Mouse (Mus musculus) forebrain, embryonic 13.5 days (tissue): ENCODE measurements around the gene Six1. TPM values are rescaled to one million over a fixed set of nuclear protein-coding genes. Genes with fewer than 3 reads are reported as not detected.

Source experiments
- ATAC-seq: fragments of 200-750 bp; cut with Nextera tagmentation; 2 replicates; pipeline ENCODE4 v1.8.0; 2017
- H3K27ac ChIP-seq: fragments of 300-500 bp; sonication (generic); 2 replicates; pipeline ENCODE4 v1.5.1; 2015; ENCODE audit warnings: inconsistent platforms, mild to moderate bottlenecking, moderate library complexity
- H3K27me3 ChIP-seq: fragments of 300-500 bp; sonication (generic); 2 replicates; pipeline ENCODE4 v1.6.1; 2015; ENCODE audit warnings: mild to moderate bottlenecking, inconsistent platforms
- H3K36me3 ChIP-seq: fragments of 300-500 bp; sonication (generic); 2 replicates; pipeline ENCODE4 v1.6.1; 2015; ENCODE audit warnings: mild to moderate bottlenecking, inconsistent platforms; ENCODE audit not compliant: poor library complexity, severe bottlenecking
- H3K4me1 ChIP-seq: fragments of 300-500 bp; sonication (generic); 2 replicates; pipeline ENCODE4 v1.6.1; 2015; ENCODE audit warnings: inconsistent platforms
- H3K4me2 ChIP-seq: fragments of 300-500 bp; sonication (generic); 2 replicates; pipeline ENCODE4 v1.6.1; 2015; ENCODE audit warnings: inconsistent platforms, mild to moderate bottlenecking, moderate library complexity
- H3K4me3 ChIP-seq: fragments of 300-500 bp; sonication (generic); 2 replicates; pipeline ENCODE4 v1.5.1; 2015; ENCODE audit warnings: mild to moderate bottlenecking, inconsistent platforms
- H3K9ac ChIP-seq: fragments of 300-500 bp; sonication (generic); 2 replicates; pipeline ENCODE4 v1.6.1; 2015; ENCODE audit warnings: mild to moderate bottlenecking, inconsistent platforms
- H3K9me3 ChIP-seq: fragments of 300-500 bp; sonication (generic); replicated peaks from 2 replicates; pipeline ENCODE4 v1.6.1; 2016; ENCODE audit warnings: inconsistent platforms
- WGBS: fragments of 180-500 bp; shearing (Covaris S2); methylation state at CpG from one replicate; pipeline ENCODE4 v1.1.7; 2015; 5-methylcytosine and 5-hydroxymethylcytosine counted together
- polyA plus RNA-seq: library from polyadenylated mRNA; unstranded; fragments of >200 nt; fragmentation: Nextera tagmentation; extraction: Ambion mirVana; gene quantifications from 2 replicates; pipeline ENCODE4 v1.2.1, GENCODE M21; 2015

The Six1 gene
- polyA plus RNA-seq, 1 experiment from 2014 or later = 0.22 TPM

- no peak for ATAC-seq
- Histone ChIP-seq H3K9ac (no peak overlapping the region), H3K36me3 (no peaks in the 10 kb centered on the region), H3K27me3 (peaks cover 35% of the 10 kb centered on the region), H3K27ac (no peak overlapping the region), H3K4me3 (no peak overlapping the region), H3K9me3 (no peaks in the 10 kb centered on the region), H3K4me2 (no peak overlapping the region), H3K4me1 (no peaks in the 10 kb centered on the region)
- 50% methylated on average over 9 of the region's 9 CpGs for WGBS
Measured at GRCm38 (mm10) chr12:73060805-73061410, 7.2 kb upstream of the Six1 start.

GRCm38 (mm10) chr12:73057492-73057891 lies 3.8 kb upstream of the Six1 start:
- H3K27ac ChIP-seq = no peak overlapping the region
- no peak for ATAC-seq
- H3K4me1 ChIP-seq = peaks cover 19% of the 10 kb centered on the region
- 91% methylated on average over 6 of the region's 6 CpGs for WGBS
- H3K9me3 ChIP-seq = no peaks in the 10 kb centered on the region
- no peaks in the 10 kb centered on the region for H3K36me3 ChIP-seq
- H3K4me2 ChIP-seq = no peak overlapping the region
- H3K4me3 ChIP-seq = no peak overlapping the region
- no peak overlapping the region for H3K9ac ChIP-seq
- peaks cover 69% of the 10 kb centered on the region for H3K27me3 ChIP-seq

- Histone ChIP-seq H3K27ac (no peak overlapping the region), H3K4me3 (no peak overlapping the region), H3K27me3 (peaks cover 82% of the 10 kb centered on the region), H3K9ac (no peak overlapping the region), H3K36me3 (no peaks in the 10 kb centered on the region), H3K9me3 (no peaks in the 10 kb centered on the region), H3K4me2 (no peak overlapping the region), H3K4me1 (peaks cover 20% of the 10 kb centered on the region)
- no peak for ATAC-seq
- WGBS = 9% methylated on average over 5 of the region's 5 CpGs
Measured at GRCm38 (mm10) chr12:73055451-73055850, 1.8 kb upstream of the Six1 start.

GRCm38 (mm10) chr12:73054576-73055185 lies 994 bp upstream of the Six1 start:
- Histone ChIP-seq H3K9ac (no peak overlapping the region), H3K4me1 (peaks cover 20% of the 10 kb centered on the region), H3K4me3 (no peak overlapping the region), H3K9me3 (no peaks in the 10 kb centered on the region), H3K27me3 (peaks cover 89% of the 10 kb centered on the region), H3K4me2 (no peak overlapping the region), H3K27ac (no peak overlapping the region), H3K36me3 (no peaks in the 10 kb centered on the region)
- ATAC-seq = no peak
- 10% methylated on average over 15 of the region's 15 CpGs for WGBS

- under 1% methylated on average over 34 of the region's 34 CpGs for WGBS
- Histone ChIP-seq H3K9me3 (no peaks in the 10 kb centered on the region), H3K4me2 (peak overlapping the region; percentile 64), H3K27me3 (peaks cover 100% of the 10 kb centered on the region), H3K4me1 (peaks cover 20% of the 10 kb centered on the region), H3K36me3 (no peaks in the 10 kb centered on the region), H3K9ac (no peak overlapping the region), H3K4me3 (peak overlapping the region; percentile 41; the same call in 1 of the 2 replicates), H3K27ac (no peak overlapping the region)
- peak; percentile 39; the same call in 1 of the 2 replicates for ATAC-seq
Measured at GRCm38 (mm10) chr12:73052651-73053591, 766 bp downstream of the Six1 start.

GRCm38 (mm10) chr12:73052036-73052650 lies 1.5 kb downstream of the Six1 start:
- WGBS = under 1% methylated on average over 19 of the region's 19 CpGs
- Histone ChIP-seq H3K4me2 (no peak overlapping the region), H3K27me3 (peaks cover 100% of the 10 kb centered on the region), H3K36me3 (no peaks in the 10 kb centered on the region), H3K4me3 (no peak overlapping the region), H3K9ac (no peak overlapping the region), H3K27ac (no peak overlapping the region), H3K4me1 (peaks cover 20% of the 10 kb centered on the region), H3K9me3 (no peaks in the 10 kb centered on the region)
- no peak for ATAC-seq

- under 1% methylated on average over 15 of the region's 15 CpGs for WGBS
- H3K27ac ChIP-seq = no peak overlapping the region
- H3K4me2 ChIP-seq = no peak overlapping the region
- H3K9ac ChIP-seq = no peak overlapping the region
- no peaks in the 10 kb centered on the region for H3K36me3 ChIP-seq
- peaks cover 100% of the 10 kb centered on the region for H3K27me3 ChIP-seq
- ATAC-seq = no peak
- H3K4me1 ChIP-seq = peaks cover 28% of the 10 kb centered on the region
- H3K4me3 ChIP-seq = no peak overlapping the region
- H3K9me3 ChIP-seq = no peaks in the 10 kb centered on the region
Measured at GRCm38 (mm10) chr12:73050811-73051580, 2.7 kb downstream of the Six1 start.

GRCm38 (mm10) chr12:73050305-73050704 lies 3.4 kb downstream of the Six1 start:
- no peak for ATAC-seq
- H3K4me2 ChIP-seq = no peak overlapping the region
- H3K4me3 ChIP-seq = no peak overlapping the region
- H3K9me3 ChIP-seq = no peaks in the 10 kb centered on the region
- no peak overlapping the region for H3K27ac ChIP-seq
- H3K4me1 ChIP-seq = peaks cover 35% of the 10 kb centered on the region
- H3K9ac ChIP-seq = no peak overlapping the region
- WGBS = under 1% methylated on average over 13 of the region's 13 CpGs
- H3K36me3 ChIP-seq = no peaks in the 10 kb centered on the region
- H3K27me3 ChIP-seq = peaks cover 100% of the 10 kb centered on the region

- ATAC-seq = no peak
- no peaks in the 10 kb centered on the region for H3K36me3 ChIP-seq
- H3K4me2 ChIP-seq = no peak overlapping the region
- peaks cover 100% of the 10 kb centered on the region for H3K27me3 ChIP-seq
- no peak overlapping the region for H3K9ac ChIP-seq
- H3K27ac ChIP-seq = no peak overlapping the region
- no peaks in the 10 kb centered on the region for H3K9me3 ChIP-seq
- H3K4me3 ChIP-seq = no peak overlapping the region
- peaks cover 42% of the 10 kb centered on the region for H3K4me1 ChIP-seq
- 2% methylated on average over 19 of the region's 19 CpGs for WGBS
Measured at GRCm38 (mm10) chr12:73049520-73050225, 4.0 kb downstream of the Six1 start.

GRCm38 (mm10) chr12:73048537-73048936 lies 5.2 kb downstream of the Six1 start:
- Histone ChIP-seq H3K9me3 (no peaks in the 10 kb centered on the region), H3K4me2 (no peak overlapping the region), H3K9ac (no peak overlapping the region), H3K27ac (no peak overlapping the region), H3K4me3 (no peak overlapping the region), H3K36me3 (no peaks in the 10 kb centered on the region), H3K27me3 (peaks cover 100% of the 10 kb centered on the region), H3K4me1 (peaks cover 38% of the 10 kb centered on the region)
- 2% methylated on average over 3 of the region's 3 CpGs for WGBS
- ATAC-seq = no peak

GRCm38 (mm10) chr12:73047576-73047975 lies 6.1 kb downstream of the Six1 start:
- no peaks in the 10 kb centered on the region for H3K9me3 ChIP-seq
- peaks cover 99% of the 10 kb centered on the region for H3K27me3 ChIP-seq
- H3K4me1 ChIP-seq = peaks cover 29% of the 10 kb centered on the region
- WGBS = 6% methylated on average over 2 of the region's 2 CpGs
- no peaks in the 10 kb centered on the region for H3K36me3 ChIP-seq
- ATAC-seq = no peak
- H3K4me3 ChIP-seq = no peak overlapping the region
- H3K27ac ChIP-seq = no peak overlapping the region
- H3K9ac ChIP-seq = no peak overlapping the region
- H3K4me2 ChIP-seq = no peak overlapping the region
